Comparison of ENCODE assay signal across 9 mouse cellular contexts in genomic region chr2:32601417-32602065, GRCm38 (mm10). TPM values are rescaled to one million over a fixed set of nuclear protein-coding genes. Genes with fewer than 3 reads are reported as not detected.
A peak's percentile ranks its signal among the peaks of the same experiment; 100 is the strongest.
DNase-seq lines count a peak whose midpoint lies in the region; ATAC-seq and TF ChIP-seq lines count a peak whose summit lies in the region.
"Had no signal": no experiment of that assay in that cellular context is flagged by ENCODE, and none has a peak within 500 bp of the region (broad histone marks: within the 10 kb centered on the region; RNA-seq: fewer than 3 reads in every experiment).

No protein-coding gene starts in this region.

- no peak overlapping the region for H3K4me3 ChIP-seq in testis, adult 2 months (ENCODE audit: control insufficient read depth, low read depth, low read length)
- no peak overlapping the region for H3K4me3 ChIP-seq in liver, embryonic 14.5 days (ENCODE audit: insufficient read depth in 1 of 2, low read depth in 2 of 2, low read length in 2 of 2)
- H3K4me3 ChIP-seq in small intestine, adult 2 months (ENCODE audit: low read depth, low read length) = no peak overlapping the region
- H3K4me3 ChIP-seq: hindbrain, embryonic 15.5 days had no signal

- peak overlapping the region; percentile 72 for H3K4me2 ChIP-seq in liver, embryonic 14.5 days (ENCODE audit: low read depth)

- no peaks in the 10 kb centered on the region for H3K27me3 ChIP-seq in testis, adult 2 months (ENCODE audit: control insufficient read depth, insufficient read depth, low read length)
- H3K27me3 ChIP-seq in liver, embryonic 14.5 days (ENCODE audit: control insufficient read depth, insufficient read depth, low read length) = no peaks in the 10 kb centered on the region
- 0 out of 2 replicates have a peak, but pooled peaks cover 2% of the 10 kb centered on the region for H3K27me3 ChIP-seq in small intestine, adult 2 months (ENCODE audit: control insufficient read depth, insufficient read depth, low read length)
- H3K27me3 ChIP-seq: hindbrain, embryonic 15.5 days had no signal

- H3K4me1 ChIP-seq in testis, adult 2 months (ENCODE audit: control insufficient read depth, insufficient read depth, low read length) = peaks cover 7% of the 10 kb centered on the region
- peaks cover 10 to 16% of the 10 kb centered on the region in 2 experiments for H3K4me1 ChIP-seq in liver, embryonic 14.5 days (replicated peaks; ENCODE audit: control insufficient read depth in 2 of 2, insufficient read depth in 2 of 2, low read length in 1 of 2)
- H3K4me1 ChIP-seq in small intestine, adult 2 months (ENCODE audit: control insufficient read depth, insufficient read depth, insufficient read length, low read length) = peaks cover 7% of the 10 kb centered on the region

- H3K9ac ChIP-seq in liver, embryonic 14.5 days (replicated peaks) = no peak overlapping the region
- H3K9ac ChIP-seq: hindbrain, embryonic 15.5 days had no signal

- TF ChIP-seq CTCF in testis, adult 2 months (IDR thresholded peaks at IDR 0.05; ENCODE audit: control insufficient read depth, insufficient read depth, insufficient replicate concordance, low read depth, low read length) = peak; percentile 41; the same call in 1 of the 2 replicates
- TF ChIP-seq CTCF in liver, embryonic 14.5 days (IDR thresholded peaks at IDR 0.05; ENCODE audit: low read depth) = peak; percentile 83
- peak; percentile 67; the same call in 1 of the 2 replicates for TF ChIP-seq CTCF in small intestine, adult 2 months (IDR thresholded peaks at IDR 0.05; ENCODE audit: extremely low read depth, insufficient read length, insufficient replicate concordance, low read depth, low read length)

- H3K27ac ChIP-seq in testis, adult 2 months (ENCODE audit: control insufficient read depth, insufficient read depth, low read depth, low read length) = no peak overlapping the region
- no peak overlapping the region for H3K27ac ChIP-seq in liver, embryonic 14.5 days
- no peak overlapping the region for H3K27ac ChIP-seq in small intestine, adult 2 months (ENCODE audit: insufficient read depth, low read depth, low read length)
- H3K27ac ChIP-seq: hindbrain, embryonic 15.5 days had no signal

- intact Hi-C loops in heart, postnatal 14 days (cut with DNase I) = loop anchor here (1.0 kb wide), 1 partner anchor 18 kb away; no protein-coding TSS in a partner anchor
- intact Hi-C loops in left cerebral cortex, postnatal 25 days (cut with DNase I) = no loop called here

- no peaks in the 10 kb centered on the region for H3K36me3 ChIP-seq in testis, adult 2 months (ENCODE audit: control insufficient read depth, insufficient read depth, low read length)
- no peaks in the 10 kb centered on the region for H3K36me3 ChIP-seq in liver, embryonic 14.5 days (replicated peaks; ENCODE audit: control insufficient read depth, insufficient read depth, low read depth)
- H3K36me3 ChIP-seq in small intestine, adult 2 months (ENCODE audit: control insufficient read depth, insufficient read depth, low read length) = no peaks in the 10 kb centered on the region; the same call in 1 of the 2 replicates

- TF ChIP-seq EP300 in liver, embryonic 14.5 days (IDR thresholded peaks at IDR 0.05; ENCODE audit: low read depth) = no peak

- peak; percentile 65 for DNase-seq in cerebellum, adult 18-20 months
- no peak for DNase-seq in testis, postnatal 14 days (ENCODE audit: low spot score)
- peak; percentile 52 to 56 for DNase-seq in heart, postnatal 14 days
- DNase-seq in liver, embryonic 14.5 days (ENCODE audit: low read depth in 3 of 3, low spot score in 3 of 3) = peak; percentile 70 to 75 (median 74)
- no peak for DNase-seq in left cerebral cortex, postnatal 25 days (ENCODE audit: low spot score in 2 of 2)

- no peaks in the 10 kb centered on the region for H3K9me3 ChIP-seq in liver, embryonic 14.5 days (ENCODE audit: control insufficient read depth, low read length)
- H3K9me3 ChIP-seq: hindbrain, embryonic 15.5 days had no signal

- TF ChIP-seq POLR2A in testis, adult 2 months (IDR thresholded peaks at IDR 0.05; ENCODE audit: control insufficient read depth, low read depth, low read length) = no peak
- no peak for TF ChIP-seq POLR2A in small intestine, adult 2 months (IDR thresholded peaks at IDR 0.05; ENCODE audit: low read depth, low read length)

- WGBS in liver, embryonic 14.5 days (ENCODE audit: insufficient replicate concordance) = 30% methylated on average over 8 of the region's 8 CpGs
- 32% methylated on average over 8 of the region's 8 CpGs for WGBS in small intestine, adult 2 months

- no peak for ATAC-seq in cerebellum, adult (ENCODE audit: insufficient number of reproducible peaks, low FRiP score, low TSS enrichment)
- ATAC-seq in liver, embryonic 14.5 days (ENCODE audit: insufficient read depth) = peak; percentile 77

RNA-seq across cellular contexts. Expression of gene St6galnac6, which starts 2.0 kb away (rescaled TPM):
- 17.6 and 24.7 TPM in 2 replicates for polyA plus RNA-seq in testis, adult 2 months (2012; rRNA removed)
- 100 to 1,000 TPM in 1 of 2 experiments, 10 to 100 TPM in 1; 97.9 to 104 TPM for total RNA-seq in heart, postnatal 14 days (2021)
- 9.9 and 14.3 TPM in 2 replicates for polyA plus RNA-seq in liver, embryonic 14.5 days (2012; rRNA removed)
- 3.2 and 4.4 TPM in 2 replicates for polyA plus RNA-seq in liver, embryonic 14.5 days (2014; fragmentation: Nextera tagmentation; extraction: Ambion mirVana)
- 12.5 and 18.2 TPM in 2 replicates for polyA plus RNA-seq in small intestine, adult 2 months (2012; rRNA removed)
- 100 to 1,000 TPM; 112 to 117 TPM for total RNA-seq in left cerebral cortex, postnatal 25 days (2021)

RNA-seq across cellular contexts. Expression of gene St6galnac4, which starts 14.6 kb away (rescaled TPM):
- 1.4 and 1.6 TPM in 2 replicates for polyA plus RNA-seq in testis, adult 2 months (2012; rRNA removed)
- 10 to 100 TPM; 22.8 to 23.6 TPM for total RNA-seq in heart, postnatal 14 days (2021)
- polyA plus RNA-seq in liver, embryonic 14.5 days (2012; rRNA removed) = 5.4 and 5.6 TPM in 2 replicates
- 6.2 and 6.8 TPM in 2 replicates for polyA plus RNA-seq in liver, embryonic 14.5 days (2014; fragmentation: Nextera tagmentation; extraction: Ambion mirVana)
- 9.1 and 9.6 TPM in 2 replicates for polyA plus RNA-seq in small intestine, adult 2 months (2012; rRNA removed)
- 10 to 100 TPM; 40.1 to 41.1 TPM for total RNA-seq in left cerebral cortex, postnatal 25 days (2021)

RNA-seq across cellular contexts. Expression of gene Ak1, which starts 20.0 kb away (rescaled TPM):
- polyA plus RNA-seq in testis, adult 2 months (2012; rRNA removed) = 172 and 177 TPM in 2 replicates
- total RNA-seq in heart, postnatal 14 days (2021) = 100 to 1,000 TPM; 595 to 617 TPM
- 0.34 and 0.37 TPM in 2 replicates for polyA plus RNA-seq in liver, embryonic 14.5 days (2012; rRNA removed)
- 0.44 and 0.59 TPM in 2 replicates for polyA plus RNA-seq in liver, embryonic 14.5 days (2014; fragmentation: Nextera tagmentation; extraction: Ambion mirVana)
- polyA plus RNA-seq in small intestine, adult 2 months (2012; rRNA removed) = 3.4 and 3.7 TPM in 2 replicates
- total RNA-seq in left cerebral cortex, postnatal 25 days (2021) = 100 to 1,000 TPM; 157 to 159 TPM

RNA-seq across cellular contexts. Expression of gene 9430097D07Rik, which starts 26.1 kb away (rescaled TPM):
- polyA plus RNA-seq in testis, adult 2 months (2012; rRNA removed) = 2.2 and 2.3 TPM in 2 replicates
- total RNA-seq in heart, postnatal 14 days (2021) = not detected
- polyA plus RNA-seq in liver, embryonic 14.5 days (2012; rRNA removed) = not detected in 2 replicates
- 0.06 TPM in 1 of 2 replicates, not detected in the other for polyA plus RNA-seq in liver, embryonic 14.5 days (2014; fragmentation: Nextera tagmentation; extraction: Ambion mirVana)
- polyA plus RNA-seq in small intestine, adult 2 months (2012; rRNA removed) = not detected in 2 replicates
- total RNA-seq in left cerebral cortex, postnatal 25 days (2021) = under 1 TPM; 0.80 to 0.94 TPM

RNA-seq across cellular contexts. Expression of gene Pip5kl1, which starts 26.9 kb away (rescaled TPM):
- polyA plus RNA-seq in testis, adult 2 months (2012; rRNA removed) = 39.7 and 47.8 TPM in 2 replicates
- not detected for total RNA-seq in heart, postnatal 14 days (2021)
- polyA plus RNA-seq in liver, embryonic 14.5 days (2012; rRNA removed) = 0.11 TPM in 2 replicates
- not detected in 2 replicates for polyA plus RNA-seq in liver, embryonic 14.5 days (2014; fragmentation: Nextera tagmentation; extraction: Ambion mirVana)
- polyA plus RNA-seq in small intestine, adult 2 months (2012; rRNA removed) = 0.15 and 0.25 TPM in 2 replicates
- total RNA-seq in left cerebral cortex, postnatal 25 days (2021) = 1 to 10 TPM; 7.5 to 8.3 TPM

Comparison
In these comparisons a context has a peak if more than half of its experiments do, and no peak if none do; other contexts are left out.
1. DNase-seq: peak in cerebellum, adult 18-20 months (2 of 2), heart, postnatal 14 days (2 of 2) and liver, embryonic 14.5 days (3 of 3); none in testis, postnatal 14 days (single experiment) and left cerebral cortex, postnatal 25 days (0 of 2).
2. RNA of gene Ak1, which starts 20.0 kb away (polyA plus RNA-seq): 172 to 177 TPM in testis, adult 2 months; 3.4 to 3.7 TPM in small intestine, adult 2 months and 0.34 to 0.59 TPM in liver, embryonic 14.5 days; every median in the first group is over 10 times any median in the second.
3. Peak in every context shown above with its lines, with median percentiles within 50 percentile points of each other: CTCF ChIP-seq.